Mouse (Mus musculus) cortical plate, adult 2 months (tissue): ENCODE data around the gene Nubp2.

Experiments
- CTCF ChIP-seq: fragments of 200-500 bp; IDR thresholded peaks from 2 replicates; pipeline ENCODE4 v1.5.1; 2011; ENCODE audit warnings: mild to moderate bottlenecking, control low read depth, low read length; ENCODE audit not compliant: insufficient read depth; ENCODE audit errors: extremely low read depth
- POLR2A ChIP-seq: fragments of 200-500 bp; IDR thresholded peaks from 2 replicates; pipeline ENCODE4 v1.6.1; 2011; ENCODE audit warnings: mild to moderate bottlenecking, low read length, control low read depth; ENCODE audit not compliant: insufficient read depth; ENCODE audit errors: extremely low read depth

- TF ChIP-seq CTCF (no peak), POLR2A (no peak)
Measured at GRCm38 (mm10) chr17:24874405-24874745, 11.8 kb downstream of the Nubp2 start.
